Mouse (Mus musculus): ENCODE measurements at regions not wholly inside any gene's neighbourhood (a gene's known extent, or its start where the extent isn't known, plus 50 kb on each side); places are given as distances from the start of the nearest gene placed in this dataset.
A peak's percentile ranks its signal among the peaks of the same experiment; 100 is the strongest.

DNA sequence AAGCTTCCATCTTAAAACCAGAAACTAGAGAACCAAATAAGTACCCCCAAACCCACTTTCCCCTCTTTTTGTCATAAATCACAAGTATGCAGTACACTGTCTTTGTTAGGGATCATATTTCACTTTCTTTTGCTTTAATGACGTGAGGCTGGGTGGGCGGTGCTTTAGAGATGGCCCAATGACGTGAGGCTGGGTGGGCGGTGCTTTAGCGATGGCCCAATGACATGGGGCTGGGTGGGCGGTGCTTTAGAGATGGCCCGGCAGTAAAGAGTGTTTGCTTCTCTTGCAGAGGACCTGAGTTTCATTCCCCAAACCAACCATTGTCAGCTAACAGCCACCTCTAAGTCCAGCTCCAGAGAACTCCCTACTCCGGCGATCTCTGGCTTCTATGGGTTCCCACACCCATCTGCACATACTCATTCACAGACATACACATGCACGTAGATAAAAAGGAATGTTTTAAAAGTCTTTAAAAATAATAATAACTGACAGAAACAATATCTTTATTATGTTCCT is 59.2 kb upstream of the Siah3 start:
- DNase-seq: no peak

- DNase-seq: no peak
Observed at GRCm38 (mm10) chr14:75399678-75400077, 56.1 kb upstream of the Siah3 start.

DNA sequence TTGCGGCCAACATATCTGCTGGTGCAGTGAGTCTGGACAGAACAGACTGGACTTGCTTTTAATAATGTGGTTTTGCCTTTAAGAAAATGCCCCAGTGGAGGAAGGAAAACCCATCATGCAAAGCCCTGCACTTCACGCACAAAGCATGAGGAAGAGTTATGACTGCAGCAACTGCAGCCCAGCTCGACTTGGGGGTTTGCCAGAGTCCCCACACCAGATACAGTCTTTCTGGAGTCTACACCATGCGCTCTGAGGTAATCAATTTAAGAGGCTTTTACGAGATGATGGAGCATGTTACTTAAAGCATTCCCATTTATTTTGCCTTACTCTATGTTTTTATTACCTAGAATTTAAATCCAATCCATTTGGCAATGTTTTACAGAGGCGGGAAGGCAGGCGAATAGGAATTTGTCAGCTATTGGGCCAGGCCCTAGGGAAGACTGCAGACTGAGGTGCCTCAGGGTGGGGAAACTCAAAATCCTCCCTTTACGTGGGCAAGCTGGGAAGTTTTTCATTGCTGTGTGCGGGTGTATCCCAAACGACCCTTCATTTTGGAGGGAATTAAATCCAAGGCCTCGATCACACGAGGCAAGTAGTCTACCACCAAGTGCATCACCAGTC is 53.2 kb upstream of the Siah3 start:
- DNase-seq: peak; percentile 12
